Mouse (Mus musculus) intestine, embryonic 16.5 days (tissue): ENCODE data around the gene Ssh2. TPM values are rescaled to one million over a fixed set of nuclear protein-coding genes. Genes with fewer than 3 reads are reported as not detected.

ENCODE experiments used
- ATAC-seq: fragments of 200-750 bp; cut with Nextera tagmentation; 2 replicates; pipeline ENCODE4 v1.8.0; 2017; ENCODE audit warnings: moderate TSS enrichment, moderate library complexity
- H3K27ac ChIP-seq: fragments of 300-500 bp; sonication (generic); 2 replicates; pipeline ENCODE4 v1.5.1; 2014; ENCODE audit warnings: mild to moderate bottlenecking, low read length
- H3K27me3 ChIP-seq: fragments of 300-500 bp; sonication (generic); replicated peaks from 2 replicates; pipeline ENCODE4 v1.6.1; 2014; ENCODE audit warnings: low read length, control low read depth, mixed read lengths; ENCODE audit not compliant: control insufficient read depth, insufficient read depth
- H3K36me3 ChIP-seq: fragments of 300-500 bp; sonication (generic); 2 replicates; pipeline ENCODE4 v1.6.1; 2014; ENCODE audit warnings: low read length, control low read depth; ENCODE audit not compliant: control insufficient read depth, insufficient read depth
- H3K4me1 ChIP-seq: fragments of 300-500 bp; sonication (generic); 2 replicates; pipeline ENCODE4 v1.6.1; 2014; ENCODE audit warnings: low read length, control low read depth, mixed read lengths; ENCODE audit not compliant: control insufficient read depth, insufficient read depth
- H3K4me2 ChIP-seq: fragments of 300-500 bp; sonication (generic); 2 replicates; pipeline ENCODE4 v1.6.1; 2014; ENCODE audit warnings: low read depth, low read length, control low read depth
- H3K4me3 ChIP-seq: fragments of 300-500 bp; sonication (generic); 2 replicates; pipeline ENCODE4 v1.5.1; 2014; ENCODE audit warnings: mild to moderate bottlenecking, low read length
- H3K9ac ChIP-seq: fragments of 300-500 bp; sonication (generic); 2 replicates; pipeline ENCODE4 v1.6.1; 2014; ENCODE audit warnings: low read depth, low read length
- H3K9me3 ChIP-seq: fragments of 300-500 bp; sonication (generic); 2 replicates; pipeline ENCODE4 v1.6.1; 2016; ENCODE audit warnings: low read length, control low read depth; ENCODE audit not compliant: control insufficient read depth
- WGBS: fragments of 180-500 bp; shearing (Covaris S2); extraction: QIAGEN DNeasy Blood & Tissue Kit; methylation state at CpG from one replicate; pipeline ENCODE4 v1.1.7; 2014; 5-methylcytosine and 5-hydroxymethylcytosine counted together
- polyA plus RNA-seq: library from polyadenylated mRNA; unstranded; fragments of >200 nt; fragmentation: Nextera tagmentation; extraction: Ambion mirVana; gene quantifications from 2 replicates; pipeline ENCODE4 v1.2.1, GENCODE M21; 2015

Gene Ssh2
- polyA plus RNA-seq, 1 experiment from 2014 or later = 5.0 TPM

DNA sequence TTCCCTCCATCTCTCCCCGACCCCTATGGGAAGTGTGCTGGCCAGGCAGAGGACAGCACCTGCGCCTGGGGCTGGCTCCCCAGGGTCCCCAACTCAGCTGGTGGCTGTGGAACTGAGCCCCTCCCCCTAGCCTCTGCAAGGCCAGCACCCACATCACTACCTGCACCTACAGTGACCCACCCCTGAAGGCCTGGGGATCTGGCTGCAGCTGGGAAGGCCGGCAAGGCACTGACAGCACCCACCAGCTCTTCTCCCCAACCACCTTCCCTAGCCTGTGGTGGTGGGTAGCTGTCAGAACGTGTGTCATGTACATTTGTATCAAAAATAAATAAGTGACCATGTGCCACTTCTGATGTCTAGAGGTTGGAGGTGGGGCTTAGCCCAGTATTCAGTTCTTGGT is 291.3 kb downstream of the Ssh2 start:
- WGBS = 72% methylated on average over 4 of the region's 4 CpGs
- H3K27me3 ChIP-seq = no peaks in the 10 kb centered on the region
- H3K36me3 ChIP-seq = peaks cover 36% of the 10 kb centered on the region
- H3K9me3 ChIP-seq = no peaks in the 10 kb centered on the region
- 0 out of 2 replicates have a peak overlapping the region, but pooled peaks have one; percentile 33 for H3K9ac ChIP-seq
- no peak overlapping the region for H3K4me2 ChIP-seq
- no peak overlapping the region for H3K4me3 ChIP-seq
- peak overlapping the region; percentile 31; the same call in 1 of the 2 replicates for H3K27ac ChIP-seq
- no peak for ATAC-seq
- peaks cover 41% of the 10 kb centered on the region for H3K4me1 ChIP-seq

- no peaks in the 10 kb centered on the region for H3K9me3 ChIP-seq
- peak overlapping the region; percentile 34 for H3K4me3 ChIP-seq
- peak overlapping the region; percentile 72 for H3K4me2 ChIP-seq
- peak overlapping the region; percentile 69 for H3K9ac ChIP-seq
- ATAC-seq = peak; percentile 27
- H3K4me1 ChIP-seq = peaks cover 36% of the 10 kb centered on the region
- H3K27me3 ChIP-seq = no peaks in the 10 kb centered on the region
- H3K27ac ChIP-seq = peak overlapping the region; percentile 61
- 21% methylated on average over 49 of the region's 49 CpGs for WGBS
- peaks cover 31% of the 10 kb centered on the region for H3K36me3 ChIP-seq
Measured at GRCm38 (mm10) chr11:77508068-77509021, 292.3 kb downstream of the Ssh2 start.

Other genes starting within 250 kb of the Ssh2 start
- 24.4 and 28.3 TPM in 2 replicates for gene Slc6a4, start 217.7 kb upstream of the Ssh2 start, polyA plus RNA-seq
- 43.0 and 50.4 TPM in 2 replicates for gene Nsrp1, start 137.9 kb upstream of the Ssh2 start, polyA plus RNA-seq
- gene Efcab5, start 27.3 kb upstream of the Ssh2 start, polyA plus RNA-seq = 0.18 and 0.37 TPM in 2 replicates
- not detected in 2 replicates for gene Coro6, start 246.1 kb downstream of the Ssh2 start, polyA plus RNA-seq